Mouse (Mus musculus) lung, postnatal 25 days (tissue): Measurements from ENCODE around the gene Copz2.

Source experiments
- DNase-seq: peaks from one replicate; pipeline ENCODE4 v3.0.0; 2022; ENCODE audit warnings: low spot score

Copz2 gene

DNA sequence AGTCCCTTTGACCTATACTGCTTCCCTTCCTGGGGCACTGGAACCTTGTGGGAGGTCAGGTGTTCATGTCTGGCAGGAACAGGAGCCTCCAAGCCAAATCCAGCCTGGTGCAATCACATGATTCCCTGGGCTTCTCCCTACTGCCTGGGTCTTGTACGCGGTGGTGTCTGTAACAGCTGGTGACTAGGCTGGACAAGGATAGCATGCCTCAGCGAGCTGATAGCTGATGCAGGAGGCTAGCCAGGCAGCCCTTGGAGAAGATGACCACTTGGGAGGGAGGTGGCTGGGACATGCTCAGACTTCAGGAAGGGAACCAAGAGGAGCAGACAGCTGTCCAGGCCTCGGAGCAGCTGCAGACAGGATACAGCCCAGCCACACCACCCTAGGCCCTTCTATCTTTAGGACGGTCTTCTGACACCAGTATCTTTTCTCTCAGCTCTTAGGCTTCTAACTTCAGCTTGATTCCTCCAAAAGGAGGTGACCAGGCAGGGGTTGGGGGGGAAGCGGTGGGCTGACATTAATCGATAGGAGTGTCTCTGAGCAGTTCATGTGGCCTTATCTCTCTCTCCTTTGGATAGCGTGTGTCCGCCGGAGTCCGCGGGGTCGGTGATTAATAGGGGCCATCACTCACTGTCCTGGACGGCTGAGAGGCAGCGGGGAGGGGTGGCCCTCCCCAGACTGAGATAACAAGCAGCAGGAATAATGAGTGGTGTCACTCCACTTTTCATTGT lies 56.9 kb downstream of the Copz2 start:
- no peak for DNase-seq

DNA sequence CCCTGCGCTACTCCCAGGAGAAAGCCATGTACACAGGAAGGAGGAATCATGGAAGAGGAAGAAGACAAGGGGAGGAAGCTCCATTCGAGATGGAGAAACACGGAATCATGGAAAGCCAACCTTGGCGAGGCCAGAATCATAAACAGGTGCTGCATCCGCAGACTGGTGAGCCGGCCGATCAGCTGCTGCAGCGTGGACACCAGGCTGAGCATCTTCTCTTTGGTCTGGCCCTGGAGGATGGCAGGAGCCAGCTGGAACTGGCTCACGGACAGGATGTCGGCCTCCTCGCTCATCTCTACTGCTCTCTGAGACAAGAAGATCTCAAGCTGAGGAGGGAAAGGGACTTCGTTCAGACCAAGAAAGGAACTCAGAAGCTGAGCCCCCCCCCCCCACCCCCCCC lies 58.9 kb downstream of the Copz2 start:
- DNase-seq, result no peak

DNA sequence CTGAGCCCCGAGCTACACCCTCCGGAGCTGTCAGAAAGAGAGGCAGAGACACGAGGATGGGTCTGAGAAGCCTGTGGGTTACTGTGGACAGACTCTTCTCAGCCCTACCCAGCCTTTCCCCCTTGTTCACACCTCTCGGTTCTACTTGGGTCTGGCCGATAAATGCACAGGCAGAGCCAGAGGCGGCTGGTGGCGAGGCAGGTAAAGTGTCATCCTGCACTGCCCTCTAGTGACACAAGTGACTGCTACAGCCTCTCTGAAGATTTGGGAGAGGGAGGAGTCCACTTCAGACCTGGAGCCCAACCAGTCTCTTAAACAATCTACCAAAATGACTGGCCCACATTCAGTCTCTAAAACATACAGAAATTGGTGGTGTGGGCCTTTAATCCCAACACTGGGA lies 60.3 kb downstream of the Copz2 start:
- peak; percentile 85 for DNase-seq
